Mouse (Mus musculus): ENCODE results near the gene Myh9. TPM values are rescaled to one million over a fixed set of nuclear protein-coding genes. Genes with fewer than 3 reads are reported as not detected.
"Not testable (repeated sequence)": the region's sequence is repeated elsewhere in the genome, so short reads cannot be mapped to it uniquely, and the experiment has no call there.

The Myh9 gene
- polyA plus RNA-seq, 1 experiment from 2014 or later = 14.2 TPM

DNA sequence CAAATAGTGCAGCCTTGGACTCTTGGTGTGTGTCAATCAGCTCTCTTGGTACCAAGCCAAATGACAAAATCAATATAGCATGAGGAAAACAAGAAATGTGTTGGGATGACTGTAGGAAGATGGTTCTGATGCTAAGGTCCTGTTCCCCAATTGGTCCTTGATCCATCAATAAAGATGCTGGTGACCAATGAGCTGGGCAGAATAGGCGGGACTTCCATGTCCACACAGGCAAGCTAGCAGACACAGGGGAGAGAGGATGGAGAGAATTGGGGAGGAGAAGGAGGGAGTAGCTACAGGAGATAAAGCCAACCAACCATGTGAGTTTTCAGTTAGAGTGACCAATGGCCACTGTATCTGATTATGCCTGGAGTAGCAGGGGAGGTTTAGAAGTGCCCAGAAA lies 95.6 kb downstream of the Myh9 start:
- no peaks in the 10 kb centered on the region for H3K27me3 ChIP-seq (replicated peaks)
- no peak overlapping the region for H3K4me2 ChIP-seq
- H3K9ac ChIP-seq = no peak overlapping the region
- no peaks in the 10 kb centered on the region for H3K36me3 ChIP-seq (replicated peaks)
- H3K4me3 ChIP-seq = no peak overlapping the region
- no peak overlapping the region for H3K27ac ChIP-seq
- H3K4me1 ChIP-seq = no peaks in the 10 kb centered on the region
- no peaks in the 10 kb centered on the region for H3K9me3 ChIP-seq
- ATAC-seq (replicated peaks) = no peak
- WGBS = 100% methylated on average over 1 of the region's 1 CpGs

DNA sequence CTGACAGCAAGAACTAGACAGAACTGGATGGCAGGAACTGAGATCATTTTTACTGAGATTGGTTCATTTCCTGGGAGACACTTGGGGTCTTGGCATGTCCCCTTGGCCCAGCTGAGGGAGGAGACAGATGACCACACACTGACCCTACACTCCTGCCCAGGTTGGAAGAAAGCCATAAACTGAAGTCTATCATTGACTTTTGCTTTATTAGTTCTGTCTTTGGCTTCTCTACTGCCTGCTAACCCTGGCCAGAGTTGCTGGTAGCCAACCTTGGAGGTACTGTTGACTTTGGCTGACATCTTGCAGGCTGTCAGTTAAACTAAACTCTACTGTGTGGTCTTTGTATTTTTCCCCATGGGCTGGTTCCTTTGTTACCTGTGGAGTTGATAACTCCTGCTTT lies 96.9 kb downstream of the Myh9 start:
- Histone ChIP-seq H3K4me2 (no peak overlapping the region), H3K27me3 (replicated peaks) (no peaks in the 10 kb centered on the region), H3K9me3 (no peaks in the 10 kb centered on the region), H3K4me3 (no peak overlapping the region), H3K36me3 (replicated peaks) (no peaks in the 10 kb centered on the region), H3K27ac (no peak overlapping the region), H3K4me1 (no peaks in the 10 kb centered on the region), H3K9ac (no peak overlapping the region)
- no peak for ATAC-seq (replicated peaks)

DNA sequence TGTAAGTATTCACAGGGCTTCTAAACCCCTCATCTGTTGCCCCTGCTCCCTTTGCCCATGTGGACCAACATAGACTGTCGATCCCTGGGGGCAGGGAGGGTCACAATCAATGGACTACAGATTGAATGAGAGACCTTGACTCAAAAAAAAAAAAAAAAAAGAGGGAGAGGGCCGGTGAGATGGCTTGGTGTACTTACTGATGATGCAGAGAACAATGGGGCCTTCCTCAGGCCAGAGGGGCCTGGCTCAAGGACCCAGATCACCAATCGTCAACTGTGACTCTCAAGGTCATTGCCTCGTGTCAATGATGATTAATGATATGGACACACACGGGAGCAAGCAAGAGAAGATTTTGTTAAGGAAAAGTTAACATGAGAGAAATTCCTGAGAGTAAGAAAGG lies 97.3 kb downstream of the Myh9 start:
- no peak for ATAC-seq (replicated peaks)
- Histone ChIP-seq H3K27ac (no peak overlapping the region), H3K9me3 (no peaks in the 10 kb centered on the region), H3K4me2 (no peak overlapping the region), H3K27me3 (replicated peaks) (no peaks in the 10 kb centered on the region), H3K36me3 (replicated peaks) (no peaks in the 10 kb centered on the region), H3K4me3 (no peak overlapping the region), H3K4me1 (no peaks in the 10 kb centered on the region), H3K9ac (no peak overlapping the region)
- 39% methylated on average over 5 of the region's 5 CpGs for WGBS

DNA sequence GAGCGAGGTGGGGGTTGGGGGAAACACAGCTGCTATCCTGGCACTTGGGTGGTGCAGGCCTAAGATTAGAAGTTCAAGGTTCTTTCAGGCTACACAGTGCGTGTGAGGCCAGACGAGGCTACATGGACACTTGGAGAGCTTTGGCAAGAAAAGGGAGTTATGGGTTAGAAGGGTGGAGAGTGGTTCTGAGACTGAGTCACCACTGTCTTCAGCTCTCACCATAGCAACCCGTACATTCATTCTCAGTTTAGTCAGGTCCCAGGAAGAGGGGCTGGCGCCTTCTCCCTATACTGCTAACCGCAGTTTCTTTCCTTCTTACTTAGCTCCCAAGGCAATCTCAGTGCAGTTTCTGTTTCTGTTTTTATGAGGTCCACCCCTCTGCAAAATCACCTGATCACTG lies 100.4 kb downstream of the Myh9 start:
- ATAC-seq (replicated peaks); H3K9ac ChIP-seq; H3K27ac ChIP-seq; H3K4me1 ChIP-seq; H3K9me3 ChIP-seq; H3K27me3 ChIP-seq (replicated peaks); H3K4me2 ChIP-seq; H3K36me3 ChIP-seq (replicated peaks); H3K4me3 ChIP-seq: not testable (repeated sequence)
- WGBS = 87% methylated on average over 6 of the region's 6 CpGs

DNA sequence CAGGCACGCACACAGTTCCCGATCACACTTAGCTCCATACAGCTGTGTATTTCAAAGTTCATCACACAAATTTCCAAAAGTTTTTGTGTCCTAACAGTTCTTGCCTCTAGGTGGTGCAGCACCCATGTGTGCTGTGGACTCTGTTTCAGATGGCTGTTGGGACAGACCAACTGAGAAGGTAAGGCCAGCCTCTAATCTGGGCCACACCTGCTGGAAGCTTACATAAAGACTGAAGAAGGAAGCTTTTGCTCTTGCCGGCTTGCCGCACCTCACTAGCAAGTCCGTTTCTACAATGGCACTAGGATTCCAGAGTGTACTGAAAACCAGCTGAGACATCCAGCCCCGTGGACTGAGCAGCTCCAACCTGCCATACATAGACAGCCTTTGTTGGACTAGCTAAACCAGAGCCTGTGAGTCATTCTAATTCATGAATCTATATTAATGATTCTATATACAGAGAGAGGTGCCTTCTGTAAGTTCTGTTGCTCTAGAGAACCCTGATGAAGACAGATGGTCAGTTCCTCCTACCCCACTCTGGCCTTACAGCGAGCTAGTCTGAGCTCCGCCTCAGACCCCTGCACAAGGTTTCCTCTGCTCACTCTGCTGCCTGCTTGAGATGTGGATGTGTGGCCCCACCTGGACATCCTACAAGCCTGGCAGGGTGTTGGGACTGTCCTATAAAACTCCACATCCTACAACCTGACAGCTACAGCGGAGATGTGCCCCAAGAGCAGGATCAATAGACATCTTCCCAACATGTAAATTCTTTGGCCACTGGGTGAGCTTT lies 101.3 kb downstream of the Myh9 start:
- no peak overlapping the region for H3K27ac ChIP-seq
- H3K4me1 ChIP-seq = no peaks in the 10 kb centered on the region
- H3K9ac ChIP-seq = no peak overlapping the region
- WGBS = 76% methylated on average over 9 of the region's 9 CpGs
- H3K4me2 ChIP-seq = no peak overlapping the region
- no peaks in the 10 kb centered on the region for H3K27me3 ChIP-seq (replicated peaks)
- no peak for ATAC-seq (replicated peaks)
- H3K4me3 ChIP-seq = no peak overlapping the region
- no peaks in the 10 kb centered on the region for H3K9me3 ChIP-seq
- no peaks in the 10 kb centered on the region for H3K36me3 ChIP-seq (replicated peaks)

DNA sequence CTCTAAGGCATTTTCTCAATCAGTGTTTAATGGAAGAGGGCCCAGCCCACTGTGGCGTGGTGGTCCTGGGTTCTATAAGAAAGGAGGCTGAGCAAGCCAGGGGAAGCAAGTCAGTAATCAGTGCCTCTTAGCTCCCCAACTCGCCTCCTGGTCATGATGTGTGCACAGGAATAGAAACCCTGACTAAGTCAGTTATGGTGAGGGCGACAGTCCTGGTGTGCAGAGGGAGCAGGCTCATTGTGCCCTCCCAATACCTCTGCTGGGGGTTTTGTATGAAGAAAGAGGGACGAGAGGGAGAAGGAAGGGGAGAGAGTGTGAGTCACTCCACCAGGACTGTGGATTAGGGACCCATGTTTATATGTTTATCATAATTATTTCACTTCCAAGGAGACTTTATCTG lies 108.1 kb downstream of the Myh9 start:
- not testable (repeated sequence) for H3K27me3 ChIP-seq (replicated peaks); H3K4me3 ChIP-seq; H3K4me2 ChIP-seq; H3K9ac ChIP-seq; ATAC-seq (replicated peaks); H3K27ac ChIP-seq; H3K36me3 ChIP-seq (replicated peaks); H3K9me3 ChIP-seq; H3K4me1 ChIP-seq
- 67% methylated on average over 4 of the region's 4 CpGs for WGBS

DNA sequence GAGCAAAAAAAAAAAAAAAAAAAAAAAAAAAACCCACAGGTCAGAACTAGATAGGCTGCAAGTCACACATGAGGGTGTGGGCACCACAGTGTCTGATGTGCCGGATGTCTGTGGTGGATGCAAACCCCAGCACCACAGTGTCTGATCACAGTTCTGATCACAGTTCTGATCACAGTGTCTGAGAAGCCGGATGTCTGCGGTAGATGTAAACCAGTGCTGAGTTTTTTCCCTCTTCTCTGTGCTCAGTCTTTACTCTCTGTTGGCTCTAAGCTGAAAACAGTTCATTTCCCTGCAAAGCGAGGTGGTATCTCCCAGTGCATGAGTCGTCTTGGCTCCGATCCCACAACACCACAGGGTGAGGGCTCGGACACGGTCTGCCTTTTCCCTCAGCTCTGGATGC lies 108.6 kb downstream of the Myh9 start:
- not testable (repeated sequence) for H3K27ac ChIP-seq; H3K9me3 ChIP-seq; H3K4me2 ChIP-seq; ATAC-seq (replicated peaks); H3K27me3 ChIP-seq (replicated peaks); H3K36me3 ChIP-seq (replicated peaks); H3K4me3 ChIP-seq; H3K9ac ChIP-seq; H3K4me1 ChIP-seq
- WGBS = 79% methylated on average over 8 of the region's 8 CpGs

DNA sequence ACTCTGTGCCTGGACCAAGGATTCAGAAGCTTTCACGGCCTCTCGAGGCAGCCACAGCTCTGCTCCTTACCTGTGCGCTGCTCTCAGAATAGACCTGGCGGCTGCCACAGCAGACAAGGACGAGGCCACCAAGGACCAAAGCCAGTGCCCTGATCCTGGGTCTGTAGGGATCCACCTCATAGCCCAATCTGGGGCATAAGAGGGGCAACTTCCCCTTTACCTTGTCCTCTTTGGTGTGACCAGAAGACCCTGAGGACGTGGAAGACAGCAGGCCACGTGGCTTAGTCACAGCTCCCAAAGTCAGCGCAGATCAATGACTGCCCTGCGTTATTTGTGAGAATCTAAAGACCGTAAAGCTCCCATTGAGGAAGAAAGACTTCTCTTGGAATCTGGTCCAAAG lies 109.1 kb downstream of the Myh9 start:
- not testable (repeated sequence) for H3K4me2 ChIP-seq; H3K36me3 ChIP-seq (replicated peaks); H3K9me3 ChIP-seq; H3K27me3 ChIP-seq (replicated peaks); H3K27ac ChIP-seq; ATAC-seq (replicated peaks); H3K4me3 ChIP-seq; H3K9ac ChIP-seq; H3K4me1 ChIP-seq
- WGBS = 69% methylated on average over 10 of the region's 10 CpGs

DNA sequence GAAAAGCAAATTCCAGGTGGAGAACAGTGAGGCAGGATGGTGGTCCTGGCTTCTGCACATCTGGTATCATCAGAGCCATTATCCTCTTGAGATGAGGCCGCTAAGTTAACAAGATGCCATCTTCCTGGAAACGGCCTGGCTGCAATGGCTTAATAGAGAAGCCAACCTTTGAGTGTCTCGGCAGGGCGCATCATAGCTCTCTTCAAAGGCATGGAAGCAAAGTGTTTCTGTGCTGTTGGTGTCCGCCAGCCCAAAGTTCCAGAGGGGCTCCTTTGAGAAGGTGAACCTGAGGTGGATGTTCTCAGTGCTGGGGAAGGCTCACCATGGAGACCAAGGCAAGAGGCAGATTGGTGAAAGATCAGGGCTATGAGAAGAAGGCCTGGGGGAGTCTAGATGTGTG lies 110.4 kb downstream of the Myh9 start:
- H3K4me2 ChIP-seq = no peak overlapping the region
- H3K36me3 ChIP-seq (replicated peaks) = no peaks in the 10 kb centered on the region
- H3K4me1 ChIP-seq = no peaks in the 10 kb centered on the region
- H3K9me3 ChIP-seq = no peaks in the 10 kb centered on the region
- no peaks in the 10 kb centered on the region for H3K27me3 ChIP-seq (replicated peaks)
- no peak for ATAC-seq (replicated peaks)
- no peak overlapping the region for H3K27ac ChIP-seq
- WGBS = 89% methylated on average over 5 of the region's 5 CpGs
- no peak overlapping the region for H3K9ac ChIP-seq
- no peak overlapping the region for H3K4me3 ChIP-seq

DNA sequence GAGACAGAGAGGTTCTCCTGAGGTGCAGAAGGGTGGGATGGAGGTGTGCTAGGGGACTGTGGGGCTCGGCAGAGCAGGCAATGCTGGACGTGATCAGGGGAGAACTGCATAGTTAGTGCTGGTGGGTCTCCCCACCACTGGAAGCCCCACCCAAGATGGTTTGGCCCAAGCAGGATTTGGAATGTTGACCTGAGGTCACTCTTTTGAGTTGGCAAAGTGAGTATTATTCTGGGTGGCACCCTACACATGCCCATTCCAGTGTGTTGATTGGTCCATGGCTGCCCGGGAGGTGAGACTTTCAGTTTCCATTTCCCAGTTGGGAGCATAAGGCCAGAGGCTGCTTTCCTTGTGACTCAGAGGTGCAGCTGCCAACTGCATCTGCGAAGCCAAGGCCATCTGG lies 113.2 kb downstream of the Myh9 start, which contains the start of gene Apol9b:
Apol9b (plus strand) TSS at position 301 of the 400 bp plus-strand sequence.
- H3K4me3 ChIP-seq; H3K27ac ChIP-seq; H3K9me3 ChIP-seq; H3K4me1 ChIP-seq; H3K9ac ChIP-seq; H3K36me3 ChIP-seq (replicated peaks); H3K4me2 ChIP-seq; ATAC-seq (replicated peaks); H3K27me3 ChIP-seq (replicated peaks): not testable (repeated sequence)
- WGBS = 78% methylated on average over 1 of the region's 4 CpGs

DNA sequence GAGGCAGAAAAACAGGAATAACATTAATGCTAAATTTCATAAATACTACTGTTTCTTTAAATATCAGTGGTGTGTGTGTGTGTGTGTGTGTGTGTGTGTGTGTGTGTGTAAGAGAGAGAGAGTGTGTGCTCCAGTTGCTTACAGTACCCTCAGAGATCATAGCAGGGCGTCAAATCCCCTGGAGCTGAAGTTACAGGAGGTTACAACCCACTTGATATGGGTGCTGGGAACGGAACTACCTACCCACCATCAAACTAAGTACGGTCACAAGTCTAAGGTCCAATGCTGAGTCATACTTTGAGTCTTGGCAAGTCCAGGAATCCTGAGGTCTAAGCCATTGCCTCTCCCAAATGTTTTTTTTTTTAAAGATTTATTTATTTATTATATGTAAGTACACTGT lies 114.2 kb downstream of the Myh9 start:
- WGBS = 86% methylated on average over 3 of the region's 3 CpGs
- H3K36me3 ChIP-seq (replicated peaks); H3K4me1 ChIP-seq; H3K9ac ChIP-seq; H3K27ac ChIP-seq; H3K4me3 ChIP-seq; ATAC-seq (replicated peaks); H3K4me2 ChIP-seq; H3K27me3 ChIP-seq (replicated peaks); H3K9me3 ChIP-seq: not testable (repeated sequence)

DNA sequence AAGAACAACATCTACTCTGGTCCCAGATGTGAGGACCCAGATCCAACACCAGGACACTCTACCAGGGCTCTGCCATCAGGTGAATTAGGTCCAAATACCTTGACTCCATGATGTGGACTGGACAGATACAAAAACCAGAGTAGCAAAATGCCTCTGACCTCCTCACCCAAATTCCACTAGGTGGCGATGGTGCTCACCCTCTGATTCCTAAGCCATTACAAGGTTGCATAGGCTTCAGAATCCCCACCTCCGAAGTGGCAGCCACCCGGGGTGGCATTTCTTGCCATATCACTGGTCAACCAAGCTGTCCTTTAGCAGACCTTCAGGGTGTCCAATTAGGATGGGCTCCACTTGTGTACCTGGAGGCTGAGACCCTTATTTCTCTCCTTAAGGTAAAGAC lies 114.8 kb downstream of the Myh9 start:
- WGBS = 9% methylated on average over 3 of the region's 3 CpGs
- H3K9ac ChIP-seq; H3K36me3 ChIP-seq (replicated peaks); H3K4me1 ChIP-seq; H3K4me3 ChIP-seq; H3K27me3 ChIP-seq (replicated peaks); H3K4me2 ChIP-seq; H3K27ac ChIP-seq; H3K9me3 ChIP-seq; ATAC-seq (replicated peaks): not testable (repeated sequence)

DNA sequence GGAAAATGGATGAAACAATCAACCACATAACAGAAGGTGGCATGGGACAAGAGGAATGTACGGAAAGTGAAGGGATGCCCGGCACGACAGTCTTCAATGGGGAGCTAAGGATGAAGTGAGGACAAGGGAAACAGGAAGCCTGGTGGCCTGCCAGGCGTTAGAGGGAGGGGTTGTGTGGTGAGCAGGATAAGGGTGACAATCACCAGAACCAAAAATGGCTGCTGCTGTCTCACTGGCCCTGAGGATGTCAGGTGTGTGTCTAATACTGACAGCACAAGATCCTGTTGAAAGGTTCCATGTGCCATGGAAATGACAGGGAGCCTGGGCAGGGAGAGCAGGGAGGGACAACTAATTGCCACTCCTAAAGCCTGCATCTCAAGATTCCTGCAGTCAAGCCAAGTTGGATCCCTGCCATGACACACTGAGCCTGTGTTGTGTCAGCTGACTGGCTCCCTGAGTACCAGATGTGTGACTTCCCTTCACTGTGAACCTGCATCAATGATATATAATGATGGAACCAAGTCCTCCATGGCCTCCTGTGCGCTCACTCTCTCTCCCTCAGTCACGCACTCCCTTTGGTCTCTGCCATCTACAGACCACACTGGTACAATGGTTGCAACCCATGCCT lies 116.5 kb downstream of the Myh9 start:
- 82% methylated on average over 6 of the region's 6 CpGs for WGBS

More for the DNA sequence above, 116.5 kb downstream of the Myh9 start:
- not testable (repeated sequence) for H3K36me3 ChIP-seq (replicated peaks); H3K4me3 ChIP-seq; H3K9ac ChIP-seq; H3K9me3 ChIP-seq; H3K4me2 ChIP-seq; ATAC-seq (replicated peaks); H3K4me1 ChIP-seq; H3K27me3 ChIP-seq (replicated peaks); H3K27ac ChIP-seq

All from midbrain, embryonic 15.5 days (tissue).